Mouse (Mus musculus): ENCODE results near the gene Itga10.
"Not testable (repeated sequence)": the region's sequence is repeated elsewhere in the genome, so short reads cannot be mapped to it uniquely, and the experiment has no call there.

Gene Itga10

DNA sequence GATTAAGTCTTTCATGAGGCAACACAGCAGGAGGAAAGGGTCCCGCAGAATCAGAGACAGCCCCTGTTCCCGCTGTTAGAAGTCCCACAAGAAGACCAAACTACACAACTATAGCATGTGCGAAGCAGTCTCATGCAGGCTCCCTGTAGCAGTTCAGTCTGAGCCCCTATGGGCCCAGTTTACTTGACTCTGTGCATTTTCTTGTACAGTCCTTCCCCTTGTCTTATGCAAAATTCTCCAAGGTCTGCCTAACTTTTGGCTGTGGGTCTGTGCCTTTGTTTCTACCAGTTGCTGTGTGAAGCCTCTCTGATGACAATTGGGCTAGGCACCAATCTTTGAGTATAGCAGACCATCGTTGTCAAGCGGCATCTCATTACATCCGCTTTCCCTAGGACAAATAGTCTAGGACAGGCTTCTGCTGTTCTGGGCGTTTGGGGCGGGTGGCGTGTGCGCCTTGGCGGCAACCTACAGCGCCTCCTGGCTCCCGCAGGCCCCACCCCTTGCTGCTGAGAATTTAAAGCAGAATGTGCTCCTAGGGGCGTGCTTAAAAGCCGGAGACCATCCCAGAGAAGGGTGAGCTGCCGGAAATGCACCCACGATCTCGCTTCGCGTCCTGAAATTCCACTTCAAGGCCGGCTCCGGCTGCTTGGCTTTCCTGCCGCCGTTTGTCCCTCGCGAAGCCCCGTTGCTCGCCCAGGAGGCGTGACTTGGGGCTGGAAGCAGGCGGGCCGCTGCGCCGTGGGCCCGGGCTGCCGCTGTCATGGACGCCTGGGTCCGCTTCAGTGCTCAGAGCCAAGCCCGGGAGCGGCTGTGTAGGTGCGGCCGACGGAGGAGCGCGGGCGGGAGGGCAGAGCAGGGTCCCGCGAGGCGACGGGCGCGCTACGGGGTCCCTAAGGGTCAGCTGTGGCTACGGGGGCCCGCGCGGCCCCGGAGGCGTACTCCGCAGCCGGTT is 10.2 kb upstream of the Itga10 start, which contains the start of the genes Pex11b and Gm42957:
Gene Pex11b, plus strand, starts transcription at position 449 of the 952 bp plus-strand sequence.
Gene Gm42957, plus strand, starts transcription at position 547 of the 952 bp plus-strand sequence.
- peak; percentile 90 for DNase-seq (ENCODE audit: low spot score)

DNA sequence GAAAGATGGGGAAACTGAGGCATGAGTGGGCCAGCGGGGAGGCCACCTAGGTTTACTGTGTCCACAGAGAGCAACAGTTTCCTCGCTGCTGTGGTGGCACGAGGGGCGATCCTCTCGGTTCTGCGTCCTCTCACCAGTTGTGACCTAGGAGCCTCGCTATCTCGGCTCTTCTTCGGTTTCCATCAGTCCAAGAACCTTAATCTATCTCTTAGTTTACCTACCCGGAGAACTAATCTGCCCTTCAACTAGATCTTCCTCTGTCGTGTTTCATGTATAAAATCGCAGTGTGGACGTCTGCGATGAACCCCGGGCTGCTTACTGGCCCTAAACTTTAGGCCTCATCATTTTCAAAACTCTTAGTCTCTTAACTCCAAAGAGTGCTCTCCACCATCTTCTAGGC is 9.5 kb upstream of the Itga10 start:
- no peak for DNase-seq (ENCODE audit: low spot score)

DNA sequence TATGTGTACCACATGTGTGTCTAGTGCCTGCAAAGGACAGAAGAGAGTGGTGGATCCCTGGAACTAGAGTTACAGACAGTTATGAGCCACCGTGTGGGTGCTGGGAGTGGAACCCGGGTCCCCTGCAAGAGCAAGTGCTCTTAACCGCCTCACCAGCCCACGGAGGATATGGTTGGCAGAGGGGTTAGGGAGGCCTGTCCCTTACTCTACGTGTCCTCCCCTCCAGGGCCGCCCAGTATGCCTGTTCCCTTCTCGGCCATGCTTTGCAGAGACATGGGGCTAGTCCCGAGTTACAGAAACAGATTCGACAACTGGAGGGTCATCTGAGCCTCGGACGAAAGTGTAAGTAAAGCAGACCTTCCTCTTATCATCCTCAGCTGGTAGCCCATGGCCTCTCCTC is 8.9 kb upstream of the Itga10 start:
- DNase-seq (ENCODE audit: low spot score): no peak

DNA sequence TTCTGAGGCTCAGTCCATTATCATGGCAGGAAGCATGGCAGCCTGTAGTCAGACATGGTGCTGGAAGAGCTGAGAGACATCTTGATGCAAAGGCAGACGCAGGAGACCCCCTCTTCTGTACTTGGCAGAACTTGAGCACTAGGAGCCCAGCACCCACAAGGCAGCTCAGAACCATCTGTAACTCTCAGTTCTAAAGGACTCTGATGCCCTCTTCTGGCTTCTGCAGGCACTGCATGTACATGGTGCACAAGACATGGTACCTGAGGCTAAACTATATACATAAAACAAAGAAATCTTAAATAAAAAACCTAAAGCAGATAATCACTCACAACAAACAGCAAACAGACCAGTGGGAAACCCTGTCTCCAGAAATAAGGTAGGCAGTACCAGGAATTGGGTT is 6.2 kb upstream of the Itga10 start:
- DNase-seq (ENCODE audit: low spot score): peak; percentile 68

DNA sequence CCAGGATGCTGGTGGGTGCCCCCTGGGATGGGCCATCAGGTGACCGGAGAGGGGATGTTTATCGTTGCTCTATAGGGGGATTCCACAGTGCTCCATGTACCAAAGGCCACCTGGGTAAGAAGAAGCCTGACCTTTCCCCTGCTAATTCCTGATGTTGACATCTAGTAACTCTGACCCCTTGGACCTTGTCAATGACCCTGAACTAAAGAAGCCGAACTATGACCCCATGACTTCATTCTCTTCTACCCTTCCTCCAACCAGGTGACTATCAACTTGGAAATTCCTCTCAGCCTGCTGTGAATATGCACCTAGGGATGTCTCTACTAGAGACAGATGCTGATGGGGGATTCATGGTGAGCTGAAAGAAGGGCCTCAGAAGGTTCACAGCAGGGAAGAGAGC is 2.0 kb downstream of the Itga10 start:
- no peak for DNase-seq (ENCODE audit: low spot score)

DNA sequence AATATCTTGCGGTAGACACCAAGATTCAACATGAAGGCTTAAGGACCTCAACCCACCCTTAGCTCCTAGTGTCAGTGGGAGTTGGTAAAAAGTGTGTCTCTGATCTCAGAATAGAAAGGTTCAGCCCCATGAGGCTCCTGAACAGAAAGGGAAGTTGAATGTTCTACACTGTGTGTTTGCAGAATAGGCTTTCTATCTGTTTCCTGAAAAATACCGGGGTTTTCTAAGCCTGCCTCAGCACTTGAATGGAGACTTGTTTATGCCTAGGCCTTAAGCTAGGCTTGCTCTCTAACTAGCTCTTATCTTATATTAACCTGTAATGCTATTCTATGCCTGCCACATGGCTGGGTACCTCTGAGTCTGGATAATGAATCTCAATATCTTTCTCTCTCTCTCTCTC is 15.5 kb downstream of the Itga10 start:
- DNase-seq (ENCODE audit: low spot score): no peak

DNA sequence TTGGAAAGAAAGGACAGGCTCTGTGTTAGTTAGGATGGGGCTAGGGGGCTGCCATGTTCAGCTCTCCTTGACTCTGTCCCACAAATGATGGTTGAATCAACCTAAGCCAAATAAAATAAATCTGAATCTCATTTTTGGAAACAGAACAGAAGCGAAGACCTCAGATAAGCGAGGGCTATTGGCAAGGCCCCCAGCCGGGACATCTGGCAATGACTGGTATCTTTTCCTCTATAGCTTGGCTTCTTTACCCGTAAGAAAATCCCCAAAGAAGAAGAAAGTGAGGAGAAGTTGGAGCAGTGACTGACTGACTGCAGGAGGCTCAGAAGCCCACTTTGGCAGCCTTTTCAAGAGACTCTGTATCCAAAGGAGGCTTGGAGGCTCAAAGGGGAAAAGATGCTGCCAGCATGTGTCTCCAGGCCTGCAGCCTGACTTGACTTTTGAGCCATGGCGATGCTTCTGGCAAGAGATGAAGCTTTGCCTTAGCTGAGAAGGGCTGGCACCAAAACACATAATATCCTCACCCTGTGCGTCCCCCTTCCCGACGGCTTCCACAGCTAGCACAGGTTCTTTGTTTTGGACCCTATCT is 17.4 kb downstream of the Itga10 start:
- no peak for DNase-seq (ENCODE audit: low spot score)

DNA sequence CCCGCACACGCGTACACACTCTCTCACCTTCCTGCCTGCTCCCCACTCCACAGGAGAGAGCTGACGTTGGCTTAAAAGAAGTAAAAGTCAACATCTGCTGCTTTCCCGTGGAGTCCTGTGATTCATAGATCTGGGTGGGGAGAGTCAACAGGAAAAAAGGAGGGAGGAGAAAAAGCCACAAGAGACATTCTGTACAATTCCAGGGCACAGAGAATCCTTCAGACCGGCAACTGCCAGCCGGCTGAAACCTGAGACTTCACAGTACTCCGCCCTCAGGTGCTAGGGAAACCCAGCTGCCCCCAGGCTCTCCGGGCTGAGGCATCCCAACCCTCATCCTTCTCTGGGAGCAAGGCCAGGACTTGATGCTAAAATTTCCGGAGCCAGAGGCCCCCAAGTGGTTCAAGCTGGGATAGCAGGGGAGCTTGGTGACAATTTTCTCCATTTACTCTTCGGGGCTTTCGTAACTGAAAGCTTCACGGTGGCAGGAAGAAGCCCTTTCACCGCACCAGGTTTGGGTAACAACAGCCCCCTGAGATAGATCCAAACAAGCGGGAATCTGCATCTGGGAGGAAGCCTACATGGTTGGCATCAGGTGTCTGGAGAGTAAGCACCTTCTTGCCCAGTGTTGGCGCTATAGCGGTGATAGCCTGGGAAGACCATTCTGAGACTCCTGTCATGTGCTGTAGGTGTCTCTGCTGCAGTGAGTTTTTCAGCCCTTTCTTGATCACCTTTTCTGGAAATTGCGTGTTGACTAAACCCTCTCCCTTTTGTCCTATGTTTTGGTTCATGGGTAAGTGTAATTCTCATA is 18.3 kb downstream of the Itga10 start:
- peak; percentile 88 for DNase-seq (ENCODE audit: low spot score)

DNA sequence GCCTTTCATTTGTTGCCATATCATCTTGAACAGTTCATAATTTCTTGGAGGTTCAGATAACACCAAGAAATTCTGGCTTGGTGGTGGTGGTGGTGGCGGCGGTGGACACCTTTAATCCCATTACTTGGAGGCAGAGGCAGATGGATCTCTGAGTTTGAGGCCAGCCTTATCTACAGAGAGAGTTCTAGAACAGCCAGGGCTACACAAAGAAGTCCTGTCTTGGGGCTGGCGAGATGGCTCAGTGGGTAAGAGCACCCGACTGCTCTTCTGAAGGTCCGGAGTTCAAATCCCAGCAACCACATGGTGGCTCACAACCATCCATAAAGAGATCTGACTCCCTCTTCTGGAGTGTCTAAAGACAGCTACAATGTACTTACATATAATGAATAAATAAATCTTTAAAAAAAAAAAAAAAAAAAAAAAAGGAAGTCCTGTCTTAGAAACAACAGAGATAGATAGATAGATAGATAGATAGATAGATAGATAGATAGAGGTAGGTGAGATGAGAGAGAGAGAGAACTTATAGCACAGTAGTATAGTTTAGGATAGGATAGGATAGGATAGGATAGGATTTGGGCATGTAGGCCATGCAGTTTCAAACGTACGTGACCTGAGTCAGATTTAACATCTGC is 20.5 kb downstream of the Itga10 start:
- not testable (repeated sequence) for DNase-seq (ENCODE audit: low spot score)

DNA sequence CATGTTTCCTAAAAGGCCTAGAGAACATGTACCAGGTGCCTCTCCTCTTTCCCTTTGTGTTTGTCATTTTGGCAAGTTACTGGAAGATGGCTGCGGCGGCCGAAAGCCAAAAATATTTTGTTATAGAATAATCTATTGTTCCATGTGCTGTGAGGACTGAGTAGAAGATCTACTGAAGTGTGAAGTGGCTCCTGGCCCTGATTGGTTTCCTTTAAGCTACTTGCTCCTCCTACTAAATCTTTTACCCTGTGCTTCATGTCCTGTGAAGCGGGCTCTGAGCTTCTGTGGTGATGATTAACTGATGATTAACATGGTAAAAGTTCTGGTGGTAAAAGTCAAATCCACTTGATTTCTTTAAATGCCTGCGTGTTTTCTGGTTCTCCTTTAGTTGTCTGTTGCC is 21.5 kb downstream of the Itga10 start:
- no peak for DNase-seq (ENCODE audit: low spot score)

DNA sequence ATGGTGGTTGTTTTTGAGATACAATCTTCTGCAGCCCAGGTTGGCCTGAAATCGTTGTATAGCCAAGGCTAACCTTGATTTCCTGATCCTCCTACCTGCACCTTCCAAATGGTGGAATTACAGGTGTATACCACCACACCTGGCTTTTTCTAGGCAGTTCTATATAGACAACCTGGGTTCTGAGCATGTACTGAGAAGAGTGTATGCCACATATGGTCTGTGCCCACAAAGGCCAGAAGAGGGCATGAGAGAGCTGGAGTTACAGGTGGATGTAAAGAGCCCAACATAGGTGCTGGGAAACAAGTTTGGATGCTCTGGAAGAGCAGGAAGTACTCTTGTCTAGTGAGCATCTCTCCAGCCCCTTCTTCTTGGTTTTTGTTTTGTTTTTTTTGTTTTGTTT is 21.9 kb downstream of the Itga10 start:
- peak; percentile 56 for DNase-seq (ENCODE audit: low spot score)

DNA sequence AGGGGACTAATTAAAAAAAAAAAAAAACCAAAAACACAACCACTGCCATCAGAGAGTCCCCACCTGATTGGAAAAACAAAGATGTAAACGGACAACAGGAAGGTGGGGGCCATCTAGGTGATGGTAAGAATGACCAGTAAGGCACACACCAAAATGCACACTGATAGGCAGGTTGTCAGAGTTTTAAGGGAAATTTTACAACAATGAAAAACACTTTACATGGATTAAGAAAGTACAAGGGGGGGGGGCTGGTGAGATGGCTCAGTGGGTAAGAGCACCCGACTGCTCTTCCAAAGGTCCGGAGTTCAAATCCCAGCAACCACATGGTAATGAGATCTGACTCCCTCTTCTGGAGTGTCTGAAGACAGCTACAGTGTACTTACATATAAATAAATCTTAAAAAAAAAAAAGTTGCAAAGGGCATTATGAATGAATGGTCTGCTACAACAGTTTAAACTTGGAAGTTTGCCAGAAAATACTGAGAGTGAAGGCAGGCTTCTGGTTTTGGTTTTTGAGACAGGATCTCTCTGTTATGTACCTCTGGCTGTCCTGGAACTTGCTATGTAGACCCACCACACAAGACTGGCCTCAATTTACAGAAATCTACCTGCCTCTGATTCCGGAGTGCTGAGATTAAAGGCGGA is 23.2 kb downstream of the Itga10 start:
- DNase-seq (ENCODE audit: low spot score): no peak

DNA sequence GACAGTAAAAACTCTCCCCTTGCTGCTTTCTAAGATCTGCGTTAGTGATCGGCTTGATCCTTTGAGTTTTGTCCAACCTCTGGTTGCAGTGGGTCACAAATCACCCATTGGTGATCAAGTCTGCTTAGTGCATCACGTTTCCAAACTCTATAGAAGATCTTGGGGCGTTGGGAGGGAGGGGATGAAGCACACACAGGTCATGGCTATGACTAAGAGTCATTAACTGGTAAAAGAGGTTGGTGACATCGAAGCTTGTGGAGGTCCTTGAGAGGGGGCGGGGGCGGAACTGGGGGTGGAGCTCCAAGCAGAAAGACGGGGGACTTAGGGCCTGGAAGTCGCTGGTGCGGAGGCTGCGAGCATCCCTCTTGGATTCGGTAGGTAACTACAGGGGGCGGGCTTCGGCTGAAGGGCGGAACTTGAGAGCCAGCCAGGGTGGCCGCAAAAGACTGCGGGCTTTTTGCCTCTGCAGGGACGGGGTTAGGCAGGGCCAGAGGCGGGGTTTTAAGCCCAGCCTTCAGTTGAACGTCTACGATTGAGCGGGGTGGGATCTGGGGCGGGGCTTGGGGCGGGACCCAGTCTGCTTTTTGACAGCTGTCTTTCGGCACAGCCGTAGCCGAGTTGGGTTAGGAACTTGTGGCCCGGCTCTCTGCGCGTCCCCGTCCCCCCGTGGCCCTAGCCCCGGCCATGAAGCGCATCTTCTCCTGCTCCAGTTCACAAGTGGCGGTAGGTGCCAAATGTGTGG is 24.5 kb downstream of the Itga10 start, which contains the start of gene Ankrd35:
Gene Ankrd35, plus strand, starts transcription at position 405 of the 742 bp plus-strand sequence.
- peak; percentile 88 for DNase-seq (ENCODE audit: low spot score)

DNA sequence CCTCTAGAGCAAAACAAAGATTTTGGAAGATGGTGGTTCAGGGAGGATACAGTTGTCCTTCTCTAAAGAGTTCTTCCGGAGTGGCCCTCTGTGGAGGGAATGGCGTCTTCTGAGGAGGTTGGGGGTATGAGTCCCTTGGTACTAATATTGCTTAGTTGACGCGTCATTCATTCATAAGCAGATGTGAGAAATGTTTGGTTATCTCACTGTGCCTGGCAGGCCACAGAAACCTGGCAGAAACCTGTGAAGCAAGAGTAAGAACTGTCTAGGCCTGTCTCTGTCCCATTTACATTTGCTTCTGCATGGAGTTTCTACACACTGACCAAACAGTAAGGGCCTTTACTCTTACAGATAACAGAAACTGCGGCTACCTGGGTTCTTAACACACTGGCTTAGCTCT is 26.1 kb downstream of the Itga10 start:
- DNase-seq (ENCODE audit: low spot score): no peak

DNA sequence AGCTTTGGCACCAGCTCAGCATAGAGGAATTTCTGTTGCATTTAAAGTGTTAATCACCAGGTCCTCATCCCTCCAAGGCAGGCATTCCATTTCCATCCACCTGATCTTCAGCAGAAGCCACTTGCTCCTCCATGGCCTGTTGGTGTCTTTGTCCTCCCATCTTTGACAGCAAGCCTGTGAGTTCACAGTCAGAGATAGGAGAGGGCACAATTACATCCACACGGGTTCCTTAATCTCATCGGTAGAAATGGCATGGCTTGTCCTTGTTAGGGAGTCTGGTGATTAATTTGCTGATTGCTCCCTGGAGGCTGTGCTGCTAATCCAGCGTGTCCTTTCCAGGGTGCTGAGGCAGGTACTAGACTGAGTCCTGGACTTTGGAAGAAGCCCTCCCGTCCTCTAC is 28.1 kb downstream of the Itga10 start:
- DNase-seq (ENCODE audit: low spot score): no peak

DNA sequence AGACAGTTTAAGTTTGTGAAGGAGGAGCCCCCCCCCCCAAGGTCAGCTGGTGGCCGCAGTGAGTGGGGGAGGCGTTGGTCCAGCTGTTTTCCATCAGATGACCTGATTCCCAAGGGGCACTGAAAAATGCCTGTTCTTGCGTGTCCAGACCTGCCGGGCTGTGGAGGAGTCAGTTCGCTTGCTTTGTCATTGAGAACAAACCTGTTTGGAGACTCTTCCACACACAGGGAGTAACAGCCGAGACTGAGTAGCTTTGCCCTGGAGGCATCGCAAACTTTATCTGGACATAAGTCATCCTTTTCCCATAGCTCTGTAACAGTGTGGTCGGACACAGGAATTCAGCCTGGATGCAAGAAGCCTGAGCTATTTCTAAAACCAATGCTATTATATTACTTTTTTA is 29.1 kb downstream of the Itga10 start:
- DNase-seq (ENCODE audit: low spot score): peak; percentile 67

DNA sequence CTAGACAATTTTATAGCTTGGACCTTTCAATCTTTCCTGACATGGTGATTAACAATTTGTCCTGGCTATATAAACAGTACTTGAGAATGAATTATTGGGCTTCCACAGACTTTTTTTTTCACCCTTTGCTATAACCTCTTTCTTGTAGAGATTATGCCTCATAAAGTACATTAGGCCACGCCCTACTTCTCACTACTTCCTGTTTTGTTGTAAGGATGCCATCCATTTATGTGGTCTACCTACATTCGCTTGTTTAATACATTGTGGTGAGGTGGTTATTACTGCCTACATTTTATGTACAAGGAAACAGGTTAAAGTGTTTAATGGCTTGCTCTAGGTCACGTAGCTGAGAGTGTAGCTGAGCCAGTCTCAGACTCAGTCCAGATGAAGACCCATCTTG is 29.8 kb downstream of the Itga10 start:
- no peak for DNase-seq (ENCODE audit: low spot score)

DNA sequence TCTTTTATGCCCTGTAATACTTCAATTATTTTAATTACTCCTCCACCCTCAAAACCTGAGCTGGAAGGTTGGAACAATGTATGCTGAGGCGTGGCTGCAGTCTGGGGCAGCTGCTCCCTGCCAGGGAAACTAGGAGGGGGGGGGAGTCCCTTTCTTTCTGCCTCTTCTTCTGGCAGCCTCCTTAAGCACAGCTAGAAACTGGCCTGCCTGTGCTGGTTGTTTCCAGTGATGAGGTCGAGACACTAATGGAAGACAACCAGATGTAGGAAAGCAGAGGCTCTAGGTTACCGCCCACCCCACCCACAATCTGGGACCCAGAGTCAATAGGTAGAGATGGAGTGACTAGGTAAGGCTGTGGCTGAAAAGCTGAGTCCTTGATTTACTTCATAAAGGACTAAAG is 30.3 kb downstream of the Itga10 start:
- no peak for DNase-seq (ENCODE audit: low spot score)

DNA sequence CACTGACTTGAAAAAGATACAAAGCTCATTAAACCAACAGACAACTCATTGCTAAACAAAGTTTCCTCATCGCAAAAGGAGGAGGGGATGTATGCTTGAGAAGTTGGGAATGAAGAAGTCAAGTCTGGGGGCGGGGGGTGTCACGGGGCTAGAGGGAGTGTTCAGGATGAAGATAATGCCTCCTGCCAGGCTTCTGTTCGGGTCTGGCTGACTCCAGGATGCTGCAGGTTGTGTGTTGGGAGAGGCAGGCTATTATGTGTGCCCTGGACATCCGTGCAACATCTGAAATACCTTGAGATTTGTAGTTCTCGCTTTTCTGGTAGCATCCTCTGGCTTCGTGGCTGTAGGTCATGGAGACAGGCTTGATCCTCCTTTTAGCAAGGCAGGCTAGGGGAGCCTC is 33.1 kb downstream of the Itga10 start:
- no peak for DNase-seq (ENCODE audit: low spot score)

DNA sequence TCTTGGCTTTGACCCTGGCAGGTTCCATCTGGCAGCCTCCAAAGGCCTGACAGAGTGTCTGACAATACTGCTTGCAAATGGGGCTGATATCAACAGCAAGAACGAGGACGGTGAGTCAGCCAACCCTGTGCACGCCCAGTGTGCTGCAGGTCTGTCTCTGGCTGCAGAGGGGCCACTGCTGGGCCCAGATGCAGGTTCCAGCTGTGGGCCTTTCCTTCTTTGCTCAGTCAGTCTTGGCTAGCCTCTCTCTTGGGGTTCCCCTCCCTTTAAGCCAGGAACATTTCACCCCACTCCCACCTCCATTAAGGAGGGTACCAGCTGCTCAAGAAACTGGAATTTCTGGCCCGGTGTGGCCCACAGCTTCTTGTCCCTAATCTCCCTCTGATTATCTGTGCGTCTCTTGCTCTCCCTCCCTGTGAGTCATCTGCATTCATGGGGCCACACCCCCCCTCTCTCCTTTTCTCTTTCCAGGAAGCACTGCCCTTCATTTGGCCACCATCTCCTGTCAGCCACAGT is 33.8 kb downstream of the Itga10 start:
- peak; percentile 70 for DNase-seq (ENCODE audit: low spot score)

Data from urinary bladder, postnatal 14 days (tissue).